Mouse (Mus musculus) CH12.LX (cell line): ENCODE results near the gene Tatdn2. TPM values are rescaled to one million over a fixed set of nuclear protein-coding genes. Genes with fewer than 3 reads are reported as not detected.

Source experiments
- DNase-seq: peaks from one replicate; pipeline ENCODE4 v3.0.0-alpha.2; 2013; ENCODE audit errors: extremely low read depth
- H3K27ac ChIP-seq: 2 replicates; pipeline ENCODE4 v1.5.1; 2012; ENCODE audit warnings: low read depth, mild to moderate bottlenecking, control low read depth, moderate library complexity; ENCODE audit not compliant: insufficient read depth
- H3K27me3 ChIP-seq: replicated peaks from 2 replicates; pipeline ENCODE3; 2012; ENCODE audit warnings: inconsistent platforms
- H3K36me3 ChIP-seq, 2 experiments: replicated peaks in 1 of 2; 2 replicates each; pipeline versions ENCODE3 to v1.6.1; 2012; ENCODE audit warnings: inconsistent platforms in 1 of 2, low read length in 1 of 2, mild to moderate bottlenecking in 1 of 2, mixed read lengths in 1 of 2, moderate library complexity in 1 of 2; ENCODE audit not compliant: control insufficient read depth in 1 of 2, insufficient read depth in 1 of 2
- H3K4me1 ChIP-seq, 2 experiments: 2 replicates each; pipeline ENCODE4 v1.6.1; 2012; ENCODE audit warnings: inconsistent platforms in 1 of 2, moderate library complexity in 1 of 2; ENCODE audit not compliant: insufficient read depth in 2 of 2, control insufficient read depth in 1 of 2
- H3K4me2 ChIP-seq: 2 replicates; pipeline ENCODE4 v1.6.1; 2012; ENCODE audit warnings: low read depth, mild to moderate bottlenecking, control low read depth; ENCODE audit not compliant: poor library complexity, insufficient read depth, severe bottlenecking
- H3K4me3 ChIP-seq, 3 experiments: fragments of 150-350 bp in 1 of 3; sonication (generic) in 1 of 3; replicated peaks in 1 of 3; 2 replicates each; pipeline versions ENCODE3 to v1.5.1; 2011 to 2012; ENCODE audit warnings: low read depth in 2 of 3, low read length in 2 of 3, mild to moderate bottlenecking in 2 of 3, moderate library complexity in 2 of 3, control low read depth in 1 of 3, improper control_type of control experiment in 1 of 3, inconsistent platforms in 1 of 3, mixed read lengths in 1 of 3; ENCODE audit not compliant: poor library complexity in 1 of 3
- H3K79me2 ChIP-seq: replicated peaks from 2 replicates; pipeline ENCODE4 v1.6.1; 2012; ENCODE audit warnings: mild to moderate bottlenecking, moderate library complexity; ENCODE audit not compliant: control insufficient read depth, poor library complexity, insufficient read depth, severe bottlenecking; ENCODE audit errors: extremely low read depth
- H3K9ac ChIP-seq: 2 replicates; pipeline ENCODE4 v1.6.1; 2012; ENCODE audit warnings: low read depth, mild to moderate bottlenecking, control low read depth, moderate library complexity; ENCODE audit not compliant: insufficient read depth
- H3K9me3 ChIP-seq: replicated peaks from 2 replicates; pipeline ENCODE3; 2012; ENCODE audit warnings: low read length, inconsistent platforms, mixed read lengths
- CHD1 ChIP-seq: IDR thresholded peaks from 2 replicates; pipeline ENCODE4 v1.6.1; 2012; ENCODE audit warnings: low read depth, low read length, improper control_type of control experiment, inconsistent platforms
- ELF1 ChIP-seq: IDR thresholded peaks from 2 replicates; pipeline ENCODE4 v1.6.1; 2014; ENCODE audit warnings: low read depth, mild to moderate bottlenecking, inconsistent platforms, low read length, improper control_type of control experiment
- GABPA ChIP-seq: IDR thresholded peaks from 2 replicates; pipeline ENCODE4 v1.6.1; 2012; ENCODE audit warnings: low read depth, low read length, improper control_type of control experiment, inconsistent platforms; ENCODE audit not compliant: insufficient replicate concordance
- JUN ChIP-seq: IDR thresholded peaks from 2 replicates; pipeline ENCODE4 v1.6.1; 2011; ENCODE audit warnings: low read depth, mild to moderate bottlenecking, low read length, improper control_type of control experiment, moderate library complexity; ENCODE audit not compliant: insufficient read depth
- JUND ChIP-seq: conservative IDR thresholded peaks from 2 replicates; pipeline ENCODE4 v1.6.1; 2011; ENCODE audit warnings: low read depth, low read length, improper control_type of control experiment
- MAFK ChIP-seq: IDR thresholded peaks from 2 replicates; pipeline ENCODE4 v1.6.1; 2011; ENCODE audit warnings: low read length, improper control_type of control experiment; ENCODE audit not compliant: insufficient replicate concordance
- MAX ChIP-seq: IDR thresholded peaks from 2 replicates; pipeline ENCODE4 v1.6.1; 2011; ENCODE audit warnings: low read length, improper control_type of control experiment
- MXI1 ChIP-seq: IDR thresholded peaks from 2 replicates; pipeline ENCODE4 v1.6.1; 2011; ENCODE audit warnings: mild to moderate bottlenecking, low read depth, low read length, improper control_type of control experiment
- MYC ChIP-seq: IDR thresholded peaks from 2 replicates; pipeline ENCODE4 v1.6.1; 2011; ENCODE audit warnings: low read depth, mild to moderate bottlenecking, improper control_type of control experiment, low read length
- NELFE ChIP-seq: IDR thresholded peaks from 2 replicates; pipeline ENCODE4 v1.6.1; 2011; ENCODE audit warnings: low read depth, low read length, improper control_type of control experiment
- PAX5 ChIP-seq: IDR thresholded peaks from 2 replicates; pipeline ENCODE4 v1.6.1; 2012; ENCODE audit warnings: low read length, inconsistent platforms, mixed read lengths
- SIN3A ChIP-seq: IDR thresholded peaks from 2 replicates; pipeline ENCODE4 v1.6.1; 2012; ENCODE audit warnings: low read length, improper control_type of control experiment, inconsistent platforms
- UBTF ChIP-seq: IDR thresholded peaks from 2 replicates; pipeline ENCODE4 v1.6.1; 2012; ENCODE audit warnings: low read depth, mild to moderate bottlenecking, inconsistent platforms, low read length, improper control_type of control experiment, moderate library complexity
- ZNF384 ChIP-seq: IDR thresholded peaks from 2 replicates; pipeline ENCODE4 v1.6.1; 2012; ENCODE audit warnings: low read depth, low read length, improper control_type of control experiment, inconsistent platforms
- dilution Hi-C: fragments of 300-500 bp; cut with MboI; formaldehyde crosslinking; loops from 2 replicates; pipeline ENCODE4 v1.14.3; 2020; ENCODE audit warnings: low sequenced_read_pairs; ENCODE audit not compliant: extremely low pct_unique_long_range_greater_than_20kb, extremely low pct_ligation_motif_present
- in situ Hi-C: fragments of 300-500 bp; cut with MboI; formaldehyde crosslinking; loops from 3 replicates; pipeline ENCODE4 v1.14.3; 2019; ENCODE audit warnings: low sequenced_read_pairs, low pct_ligation_motif_present, low pct_unique_long_range_greater_than_20kb, mixed read lengths
- polyA plus RNA-seq: library from polyadenylated mRNA; unstranded; fragments of >175 nt; gene quantifications from 2 replicates; pipeline ENCODE4 v1.2.1, GENCODE M21; 2012; ENCODE audit warnings: low read depth; ENCODE audit not compliant: insufficient read length
- total RNA-seq, 2 experiments: library from RNA; depleted of rRNA; stranded (reverse); fragments of 300-350 nt in 1 of 2; fragments of >200 nt in 1 of 2; gene quantifications; 2 replicates each; pipeline ENCODE4 v1.2.3; 2012 to 2014

Tatdn2 gene
- total and polyA plus RNA-seq, 3 experiments, result 35.1 to 58.0 (median 35.5) TPM

DNA sequence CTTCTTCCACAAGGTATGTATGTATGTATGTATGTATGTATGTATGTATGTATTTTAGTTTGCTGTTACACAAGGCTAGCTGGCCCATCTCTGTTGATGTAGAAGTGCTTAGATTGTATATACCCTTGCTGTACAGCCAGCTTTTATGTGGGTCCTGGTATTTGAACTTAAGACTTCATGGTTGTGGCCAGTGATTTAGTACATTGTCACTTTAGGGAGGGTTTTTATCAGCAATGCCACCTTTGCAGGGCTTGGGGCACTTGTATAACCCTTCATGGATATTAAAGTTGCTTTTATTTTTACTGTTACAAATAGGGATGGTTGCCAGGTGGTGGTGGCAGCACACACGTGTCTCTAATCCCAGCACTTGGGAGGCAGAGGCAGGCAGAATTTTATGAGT, 1.6 kb upstream of the Tatdn2 start:
- H3K4me1 ChIP-seq, result peaks cover 12 to 54% of the 10 kb centered on the region in 2 experiments; a peak in 3 of 4 replicates
- in situ Hi-C loops, result no loop called here
- peaks cover 39 to 55% of the 10 kb centered on the region in 2 experiments for H3K36me3 ChIP-seq
- peaks cover 29% of the 10 kb centered on the region for H3K79me2 ChIP-seq
- H3K9ac ChIP-seq, result no peak overlapping the region
- TF ChIP-seq GABPA, result no peak
- no peak for TF ChIP-seq SIN3A
- TF ChIP-seq JUN, result no peak
- TF ChIP-seq CHD1, result no peak
- no peak for TF ChIP-seq PAX5
- no peak for TF ChIP-seq NELFE
- DNase-seq, result no peak
- no peaks in the 10 kb centered on the region for H3K27me3 ChIP-seq
- no peak overlapping the region for H3K4me3 ChIP-seq
- dilution Hi-C loops, result no loop called here
- no peak overlapping the region for H3K27ac ChIP-seq
- no peak overlapping the region for H3K4me2 ChIP-seq
- no peaks in the 10 kb centered on the region for H3K9me3 ChIP-seq

DNA sequence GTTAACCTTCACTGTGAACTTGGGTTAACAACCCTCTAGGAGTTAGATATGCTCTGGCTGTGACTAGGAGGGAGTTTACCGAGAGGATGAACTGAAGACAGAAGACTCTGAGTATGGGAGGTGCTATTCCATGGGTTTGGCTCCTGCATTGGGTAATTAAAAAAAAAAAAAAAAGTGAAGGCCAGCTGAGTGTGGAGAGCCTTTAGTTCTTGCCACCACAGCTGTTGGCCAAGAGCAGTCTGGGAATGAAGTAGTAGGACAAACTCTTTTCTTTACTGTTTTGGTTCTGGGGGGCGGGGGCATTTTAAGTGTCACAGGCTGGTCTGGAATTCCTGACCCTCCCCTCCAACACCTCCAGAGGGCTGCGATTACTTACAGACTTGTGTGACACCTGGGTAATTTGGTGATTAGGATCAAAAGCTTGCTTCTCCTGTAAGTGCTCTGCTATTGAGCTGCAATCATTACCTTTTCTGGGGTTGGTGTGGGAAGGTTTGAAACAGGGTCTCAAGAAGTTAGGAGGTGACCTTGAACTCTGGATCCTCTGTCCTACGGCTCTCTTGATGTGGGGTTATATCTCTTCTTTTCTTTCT, 989 bp upstream of the Tatdn2 start:
- Histone ChIP-seq H3K9ac (peak overlapping the region; percentile 26), H3K79me2 (peaks cover 35% of the 10 kb centered on the region), H3K9me3 (no peaks in the 10 kb centered on the region), H3K27me3 (no peaks in the 10 kb centered on the region), H3K27ac (peak overlapping the region; percentile 77), H3K4me3 (peak overlapping the region in 1 of 3 experiments; percentile 26), H3K4me2 (peak overlapping the region; percentile 80)
- in situ Hi-C loops, result no loop called here
- TF ChIP-seq ELF1 (no peak), ZNF384 (peak; percentile 40; the same call in 1 of the 2 replicates)
- TF ChIP-seq, all 38 proteins: peak for 1
- dilution Hi-C loops, result no loop called here
- peaks cover 12 to 54% of the 10 kb centered on the region in 2 experiments; a peak in 3 of 4 replicates for H3K4me1 ChIP-seq
- H3K36me3 ChIP-seq, result peaks cover 32 to 52% of the 10 kb centered on the region in 2 experiments
- no peak for DNase-seq

GRCm38 (mm10) chr6:113697222-113698205, 664 bp downstream of the Tatdn2 start:
- Histone ChIP-seq H3K36me3 (peaks cover 36 to 55% of the 10 kb centered on the region in 2 experiments), H3K9me3 (no peaks in the 10 kb centered on the region), H3K27me3 (no peaks in the 10 kb centered on the region), H3K9ac (peak overlapping the region; percentile 92), H3K4me1 (peaks cover 18 to 56% of the 10 kb centered on the region in 2 experiments; a peak in 3 of 4 replicates), H3K4me3 (peak overlapping the region; percentile 82 to 97 (median 96)), H3K27ac (peak overlapping the region; percentile 75), H3K79me2 (peaks cover 50% of the 10 kb centered on the region), H3K4me2 (peak overlapping the region; percentile 93)
- in situ Hi-C loops, result no loop called here
- no peak for DNase-seq
- dilution Hi-C loops, result no loop called here
- TF ChIP-seq MXI1 (peak; percentile 89), MAFK (no peak), JUND (no peak), MYC (0 out of 2 replicates have a peak, but pooled peaks have one; percentile 48), UBTF (peak; percentile 13; the same call in 1 of the 2 replicates), MAX (peak; percentile 66)
